Mouse (Mus musculus) ES-Bruce4 (cell line): ENCODE measurements around the gene Map3k6. TPM values are rescaled to one million over a fixed set of nuclear protein-coding genes. Genes with fewer than 3 reads are reported as not detected.

Experiments
- H3K27ac ChIP-seq: 2 replicates; pipeline ENCODE4 v1.5.1; 2012; ENCODE audit warnings: low read length, inconsistent platforms; ENCODE audit not compliant: insufficient read depth
- H3K27me3 ChIP-seq: 2 replicates; pipeline ENCODE4 v1.6.1; 2012; ENCODE audit warnings: mild to moderate bottlenecking, low read length, inconsistent platforms; ENCODE audit not compliant: control insufficient read depth, poor library complexity, insufficient read depth, severe bottlenecking
- H3K36me3 ChIP-seq: 2 replicates; pipeline ENCODE4 v1.6.1; 2012; ENCODE audit warnings: inconsistent platforms, mild to moderate bottlenecking, low read length, moderate library complexity; ENCODE audit not compliant: control insufficient read depth, poor library complexity, insufficient read depth, severe bottlenecking
- H3K4me1 ChIP-seq: one replicate; pipeline ENCODE4 v1.8.1; 2011; ENCODE audit warnings: low read length; ENCODE audit not compliant: control insufficient read depth, insufficient read depth
- H3K4me3 ChIP-seq: 2 replicates; pipeline ENCODE4 v1.5.1; 2011; ENCODE audit warnings: low read depth, mild to moderate bottlenecking, low read length
- H3K9ac ChIP-seq: 2 replicates; pipeline ENCODE4 v1.6.1; 2012; ENCODE audit warnings: low read depth, mild to moderate bottlenecking, inconsistent platforms; ENCODE audit not compliant: poor library complexity, severe bottlenecking
- H3K9me3 ChIP-seq: replicated peaks from 2 replicates; pipeline ENCODE4 v1.6.1; 2012; ENCODE audit warnings: mild to moderate bottlenecking, low read length, inconsistent platforms; ENCODE audit not compliant: control insufficient read depth, poor library complexity, insufficient read depth, severe bottlenecking
- CTCF ChIP-seq: IDR thresholded peaks from one replicate; pipeline ENCODE4 v1.8.1; 2011; ENCODE audit warnings: low read depth, low read length
- EP300 ChIP-seq: IDR thresholded peaks from 2 replicates; pipeline ENCODE4 v1.6.1; 2011; ENCODE audit warnings: low read depth, low read length; ENCODE audit not compliant: insufficient read depth
- POLR2A ChIP-seq: IDR thresholded peaks from one replicate; pipeline ENCODE4 v1.8.1; 2011; ENCODE audit warnings: low read length; ENCODE audit not compliant: insufficient read depth
- polyA plus RNA-seq: library from polyadenylated mRNA; stranded (reverse); fragments of >200 nt; gene quantifications from 2 replicates; pipeline ENCODE4 v1.2.4, GENCODE M21; 2011; ENCODE audit warnings: low read depth; ENCODE audit not compliant: missing spikeins, insufficient read depth, insufficient read length

Map3k6 gene
- polyA plus RNA-seq, 1 experiment, result 3.8 TPM

- Histone ChIP-seq H3K27me3 (no peaks in the 10 kb centered on the region), H3K27ac (no peak overlapping the region), H3K36me3 (no peaks in the 10 kb centered on the region), H3K9me3 (no peaks in the 10 kb centered on the region), H3K4me3 (no peak overlapping the region), H3K9ac (no peak overlapping the region), H3K4me1 (no peaks in the 10 kb centered on the region)
- TF ChIP-seq POLR2A (no peak), EP300 (no peak), CTCF (no peak)
Measured at GRCm38 (mm10) chr4:133252089-133252488, 11.5 kb downstream of the Map3k6 start.

- H3K9ac ChIP-seq, result no peak overlapping the region
- no peaks in the 10 kb centered on the region for H3K36me3 ChIP-seq
- H3K9me3 ChIP-seq, result no peaks in the 10 kb centered on the region
- no peak for TF ChIP-seq EP300
- no peak for TF ChIP-seq POLR2A
- no peak for TF ChIP-seq CTCF
- H3K4me3 ChIP-seq, result no peak overlapping the region
- H3K27me3 ChIP-seq, result no peaks in the 10 kb centered on the region
- H3K4me1 ChIP-seq, result peaks cover 5% of the 10 kb centered on the region
- H3K27ac ChIP-seq, result no peak overlapping the region
Measured at GRCm38 (mm10) chr4:133253412-133253811, 12.8 kb downstream of the Map3k6 start.

GRCm38 (mm10) chr4:133255392-133255791 lies 14.8 kb downstream of the Map3k6 start:
- H3K9ac ChIP-seq, result no peak overlapping the region
- H3K27ac ChIP-seq, result no peak overlapping the region
- H3K4me3 ChIP-seq, result no peak overlapping the region
- peaks cover 5% of the 10 kb centered on the region for H3K4me1 ChIP-seq
- H3K36me3 ChIP-seq, result no peaks in the 10 kb centered on the region
- TF ChIP-seq POLR2A, result no peak
- no peak for TF ChIP-seq CTCF
- no peak for TF ChIP-seq EP300
- no peaks in the 10 kb centered on the region for H3K9me3 ChIP-seq
- no peaks in the 10 kb centered on the region for H3K27me3 ChIP-seq

DNA sequence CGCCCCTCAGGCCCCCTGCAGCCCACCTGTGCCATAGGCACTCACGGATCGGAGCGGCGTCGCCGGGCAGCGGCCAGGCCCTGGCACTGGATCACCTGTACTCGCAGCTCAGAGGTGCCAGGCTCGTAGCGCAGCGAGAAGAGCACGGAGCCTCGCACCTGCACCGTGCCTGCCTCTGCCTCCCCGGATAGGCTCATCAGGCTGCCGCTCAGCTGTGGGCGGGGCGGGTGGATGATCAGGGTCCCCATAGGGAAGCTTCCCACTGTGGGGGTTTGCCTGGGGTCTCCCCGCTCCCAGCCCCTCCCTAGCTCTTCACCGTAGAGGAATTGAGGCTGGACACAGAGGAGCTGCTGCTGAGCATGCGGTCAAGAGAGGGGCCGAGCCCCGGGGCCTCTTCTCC lies 16.2 kb downstream of the Map3k6 start:
- H3K9ac ChIP-seq, result no peak overlapping the region
- TF ChIP-seq POLR2A, result no peak
- TF ChIP-seq EP300, result no peak
- no peak for TF ChIP-seq CTCF
- peaks cover 5% of the 10 kb centered on the region for H3K4me1 ChIP-seq
- no peaks in the 10 kb centered on the region for H3K9me3 ChIP-seq
- no peaks in the 10 kb centered on the region for H3K36me3 ChIP-seq
- H3K4me3 ChIP-seq, result peak overlapping the region; percentile 1; the same call in 1 of the 2 replicates
- H3K27ac ChIP-seq, result no peak overlapping the region
- no peaks in the 10 kb centered on the region for H3K27me3 ChIP-seq

- Histone ChIP-seq H3K9ac (no peak overlapping the region), H3K4me3 (0 out of 2 replicates have a peak overlapping the region, but pooled peaks have one; percentile 1), H3K27me3 (no peaks in the 10 kb centered on the region), H3K27ac (no peak overlapping the region), H3K9me3 (no peaks in the 10 kb centered on the region), H3K4me1 (peaks cover 5% of the 10 kb centered on the region), H3K36me3 (no peaks in the 10 kb centered on the region)
- TF ChIP-seq EP300, result 0 out of 2 replicates have a peak, but pooled peaks have one; percentile 51
- TF ChIP-seq CTCF, result no peak
Measured at GRCm38 (mm10) chr4:133257230-133257629, 16.6 kb downstream of the Map3k6 start.

GRCm38 (mm10) chr4:133257798-133258408 lies 17.3 kb downstream of the Map3k6 start:
- Histone ChIP-seq H3K9me3 (no peaks in the 10 kb centered on the region), H3K27ac (no peak overlapping the region), H3K27me3 (no peaks in the 10 kb centered on the region), H3K4me3 (no peak overlapping the region), H3K4me1 (peaks cover 5% of the 10 kb centered on the region), H3K36me3 (no peaks in the 10 kb centered on the region), H3K9ac (no peak overlapping the region)
- TF ChIP-seq EP300, result no peak
